Mouse (Mus musculus) monocyte, adult 5-6 weeks (primary cell): ENCODE results near the gene Stox2. TPM values are rescaled to one million over a fixed set of nuclear protein-coding genes. Genes with fewer than 3 reads are reported as not detected.

Experiments used
- ATAC-seq: fragments of 153-309, 156-312 bp; replicated peaks from 2 replicates; pipeline ENCODE4 v1.8.0; 2017; ENCODE audit warnings: mild to moderate bottlenecking; ENCODE audit not compliant: low TSS enrichment, insufficient number of reproducible peaks, severe bottlenecking, poor library complexity, low FRiP score
- total RNA-seq: library from RNA; stranded (forward); fragments of 200-1000, 200-491, 200-594 nt; gene quantifications from 3 replicates; pipeline ENCODE4 v1.2.3, GENCODE M21; 2017

The Stox2 gene
- total RNA-seq, 1 experiment from 2014 or later = not detected

DNA sequence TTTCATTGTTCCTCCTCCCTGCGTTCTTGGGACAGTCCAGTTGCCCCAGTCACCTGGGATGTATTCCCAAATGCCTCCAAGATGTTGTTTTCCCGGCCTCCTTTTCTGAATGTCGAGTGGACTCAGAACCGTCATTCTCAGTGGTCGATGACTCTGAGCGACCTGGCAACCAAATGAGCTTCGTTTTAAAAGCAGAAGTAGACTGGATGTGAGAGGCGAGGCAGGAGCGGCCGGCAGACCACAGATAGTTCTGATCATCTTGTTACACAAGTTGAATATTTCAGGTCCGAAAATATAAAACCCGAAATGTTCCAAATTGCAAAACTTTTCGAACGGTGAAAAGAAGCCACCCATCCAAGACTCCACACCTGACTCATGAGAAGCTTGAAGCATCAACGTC is 76.2 kb downstream of the Stox2 start:
- no peak for ATAC-seq

GRCm38 (mm10) chr8:47369044-47369769 is 77.0 kb downstream of the Stox2 start:
- ATAC-seq = no peak

- no peak for ATAC-seq
Measured at GRCm38 (mm10) chr8:47367029-47367428, 79.1 kb downstream of the Stox2 start.

DNA sequence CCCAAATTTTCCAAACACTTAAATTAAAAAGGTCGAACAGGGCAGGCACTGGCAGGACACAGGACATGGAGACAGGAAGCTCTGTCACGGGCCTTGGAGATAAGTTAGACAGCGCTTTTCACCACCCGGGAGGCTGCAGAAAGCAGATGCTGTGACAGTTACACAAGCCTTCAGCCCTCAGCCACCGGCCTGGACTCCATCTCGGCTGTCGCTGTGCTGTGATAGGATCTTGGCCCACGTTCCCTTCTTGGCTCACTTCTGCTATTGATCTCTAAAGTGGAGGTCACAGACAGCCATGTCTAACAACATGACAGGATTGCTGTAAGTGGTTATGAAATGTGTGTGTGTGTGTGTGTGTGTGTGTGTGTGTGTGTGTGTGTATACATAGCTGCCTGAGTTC is 82.9 kb downstream of the Stox2 start:
- ATAC-seq = no peak

DNA sequence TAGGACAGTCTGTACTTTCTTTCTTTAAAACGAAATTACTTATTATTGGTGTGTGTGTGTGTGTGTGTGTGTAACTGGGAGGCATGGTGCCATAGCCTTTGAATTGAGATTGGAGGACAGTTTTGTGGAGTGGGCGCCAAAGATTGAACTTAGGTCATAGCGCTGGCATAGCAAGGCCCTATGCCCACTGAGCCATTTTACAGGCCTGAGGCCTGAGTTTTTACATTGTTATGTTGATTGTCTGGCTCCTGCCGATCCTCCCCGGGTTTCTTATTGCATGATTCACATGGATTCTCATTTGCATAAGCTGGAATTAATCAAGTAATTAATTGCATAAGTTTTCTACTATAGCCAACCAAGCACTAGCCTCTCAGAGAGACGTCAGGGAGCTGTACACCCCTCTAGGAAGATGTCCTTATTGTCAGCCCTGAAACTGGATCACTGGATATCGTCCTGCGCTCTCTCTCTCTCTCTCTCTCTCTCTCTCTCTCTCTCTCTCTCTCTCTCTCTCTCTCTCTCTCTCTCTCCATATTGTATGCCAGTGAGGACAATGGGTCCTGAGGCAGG is 90.7 kb downstream of the Stox2 start:
- no peak for ATAC-seq

DNA sequence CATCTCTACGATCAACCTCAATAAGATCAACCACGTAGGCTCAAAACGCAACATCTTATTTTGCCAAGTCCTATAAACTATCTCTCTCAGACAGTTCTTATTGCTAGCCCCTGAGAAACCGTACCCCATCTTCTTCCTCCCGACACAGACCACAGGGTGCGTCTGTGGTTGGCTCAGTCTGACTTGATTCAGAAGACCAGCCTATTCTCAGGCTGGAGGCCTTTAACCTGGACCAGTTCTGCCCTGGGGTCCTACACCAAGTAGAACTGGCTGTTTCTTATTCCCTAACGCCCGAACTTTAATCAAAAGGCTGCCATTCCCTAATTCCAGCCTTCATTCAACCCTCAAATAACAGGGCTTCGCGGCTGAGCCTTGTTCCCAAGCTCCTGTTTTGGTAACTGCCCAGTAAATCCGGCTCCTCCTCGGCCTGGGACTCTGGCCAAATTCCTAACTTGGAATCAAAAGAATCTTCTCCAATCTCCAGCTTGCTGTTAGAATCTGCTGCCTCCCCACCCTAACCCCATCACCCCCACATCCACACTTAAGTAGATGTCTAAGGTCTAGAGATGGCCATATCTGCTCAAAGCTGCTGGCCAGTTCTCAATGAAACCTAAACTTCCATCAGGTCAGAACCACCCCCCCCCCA is 91.5 kb downstream of the Stox2 start:
- ATAC-seq = no peak

DNA sequence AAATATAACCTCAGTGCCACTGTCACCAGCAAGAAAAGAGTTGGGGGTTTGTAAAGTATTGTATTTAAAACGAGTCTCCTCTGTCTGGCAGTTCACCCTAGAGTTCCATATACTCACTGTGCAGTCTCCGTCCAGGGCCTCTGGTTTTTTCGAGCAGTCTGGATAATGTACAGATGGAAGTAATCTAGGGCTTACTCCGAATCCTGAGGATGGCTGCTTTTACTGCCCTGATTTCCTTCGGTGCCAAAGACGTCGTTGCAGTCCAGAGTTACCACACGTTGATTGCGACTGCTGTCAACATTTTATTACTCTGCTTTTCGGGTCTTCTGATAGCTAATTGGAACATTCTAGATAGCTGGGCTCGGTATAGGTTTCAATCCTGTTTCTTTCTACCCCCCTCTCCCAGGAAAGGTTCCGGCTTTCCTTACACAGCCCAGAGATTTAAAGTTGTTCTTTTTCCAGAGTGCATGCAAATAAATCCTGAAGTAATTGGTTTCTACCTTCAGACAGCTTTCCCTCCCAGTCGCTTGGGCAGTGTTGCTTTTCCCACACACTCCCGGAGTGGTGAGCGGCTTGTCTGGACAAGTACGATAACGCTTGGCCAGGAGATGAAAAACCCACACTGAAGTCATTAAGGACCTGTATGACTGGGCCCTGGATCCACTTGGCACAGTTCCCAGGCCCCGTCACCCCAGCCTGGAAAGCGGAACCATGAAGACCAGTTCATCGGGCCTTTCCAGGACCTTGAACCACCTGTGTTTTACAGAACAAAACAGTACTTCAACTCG is 94.1 kb downstream of the Stox2 start:
- ATAC-seq = no peak

DNA sequence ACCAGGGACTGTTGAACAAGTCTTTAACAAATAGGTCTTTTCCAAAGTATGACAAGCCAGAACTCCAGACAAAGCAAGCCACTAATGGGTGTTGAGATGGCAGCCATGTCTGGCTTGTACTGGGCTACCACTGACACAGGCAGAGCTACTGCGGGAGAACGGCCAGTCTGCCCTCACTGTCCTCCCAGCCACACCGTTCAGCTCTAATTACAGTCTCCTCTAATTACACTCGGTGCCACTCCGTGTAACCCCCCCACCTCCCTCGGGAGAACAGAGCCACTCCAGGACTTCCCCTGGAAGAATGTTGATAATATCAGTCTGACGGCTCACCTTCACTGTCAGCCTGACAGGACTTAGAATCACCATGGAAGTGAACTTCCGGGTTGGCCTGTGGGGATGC is 97.1 kb downstream of the Stox2 start:
- no peak for ATAC-seq

- no peak for ATAC-seq
Measured at GRCm38 (mm10) chr8:47347809-47348208, 98.4 kb downstream of the Stox2 start.

DNA sequence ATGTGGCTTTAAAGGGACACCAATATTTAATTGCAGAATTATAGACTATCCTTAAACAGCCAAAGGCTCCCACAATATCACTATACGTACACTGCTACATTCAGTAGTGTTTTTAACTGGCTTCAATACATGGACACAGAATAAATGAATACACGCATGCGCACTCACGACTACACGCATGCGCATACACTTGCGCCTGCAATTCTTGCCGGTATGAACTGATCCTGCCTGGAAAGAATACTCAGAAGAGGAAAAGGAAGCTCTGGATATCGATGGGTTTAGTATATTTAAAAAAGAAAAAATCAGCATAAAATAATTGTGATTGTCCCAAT is 100.4 kb downstream of the Stox2 start:
- no peak for ATAC-seq

DNA sequence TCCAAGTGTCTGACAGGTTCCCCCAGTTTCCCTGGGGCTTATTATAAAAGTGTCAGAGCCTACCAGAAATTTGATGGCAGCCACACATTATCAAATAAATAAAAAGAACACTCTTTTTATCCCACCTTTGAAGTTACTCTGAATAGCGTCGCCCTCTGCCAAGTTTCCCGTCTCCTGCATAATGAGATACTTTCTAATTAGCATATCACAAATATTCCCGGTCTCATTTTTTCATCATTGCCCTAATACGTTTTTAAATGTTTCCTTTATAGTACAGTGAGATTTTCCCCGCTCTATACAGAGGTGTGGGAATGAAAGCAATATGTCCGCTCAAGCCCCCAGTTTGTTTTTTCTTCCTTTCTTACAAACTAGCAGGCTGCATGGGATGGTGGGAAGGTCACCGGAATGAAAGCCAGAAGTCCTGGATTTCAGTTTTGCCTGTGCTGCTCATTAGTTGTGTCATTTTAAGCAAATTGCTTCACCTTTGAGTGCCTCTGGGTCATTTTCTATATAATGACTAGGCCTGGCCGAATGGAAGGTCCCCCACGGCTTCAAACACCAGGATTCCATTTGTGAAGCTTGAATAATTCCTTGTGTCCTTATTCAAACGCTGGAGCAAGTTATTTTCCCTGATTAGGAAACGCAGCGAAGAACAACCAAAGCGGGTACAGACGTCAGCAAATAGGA is 100.9 kb downstream of the Stox2 start:
- no peak for ATAC-seq

- ATAC-seq = no peak
Measured at GRCm38 (mm10) chr8:47341474-47341873, 104.7 kb downstream of the Stox2 start.

DNA sequence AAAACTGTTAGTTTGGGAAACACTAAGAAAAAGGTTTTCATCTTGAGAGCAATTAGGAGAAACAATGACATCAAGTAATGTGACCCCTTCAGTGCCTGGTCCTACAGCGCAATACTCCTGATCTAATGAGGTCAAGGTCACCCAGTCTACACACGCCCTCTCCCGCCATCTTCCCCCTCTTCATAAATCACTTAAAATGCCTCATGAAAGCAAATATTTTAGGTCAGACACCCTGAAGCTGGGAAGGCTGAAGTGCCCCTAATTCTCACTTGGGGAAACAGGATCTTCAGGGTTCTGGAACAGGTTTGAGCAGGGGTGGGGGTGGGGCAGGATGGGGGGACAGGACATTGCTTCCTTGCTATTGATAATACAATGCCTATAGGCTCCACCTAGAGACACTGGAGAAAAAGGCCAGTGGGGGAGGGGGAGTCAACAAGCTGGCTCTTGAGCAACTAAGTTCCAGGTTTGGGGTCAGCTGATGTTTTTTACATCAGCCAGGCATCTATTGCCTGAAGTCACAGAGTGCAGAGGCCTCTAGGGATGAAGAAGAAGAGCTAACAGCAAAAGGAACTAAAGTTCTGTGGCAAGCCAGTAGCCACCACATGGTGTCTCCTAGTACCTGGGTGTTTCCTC is 107.4 kb downstream of the Stox2 start:
- ATAC-seq = no peak

DNA sequence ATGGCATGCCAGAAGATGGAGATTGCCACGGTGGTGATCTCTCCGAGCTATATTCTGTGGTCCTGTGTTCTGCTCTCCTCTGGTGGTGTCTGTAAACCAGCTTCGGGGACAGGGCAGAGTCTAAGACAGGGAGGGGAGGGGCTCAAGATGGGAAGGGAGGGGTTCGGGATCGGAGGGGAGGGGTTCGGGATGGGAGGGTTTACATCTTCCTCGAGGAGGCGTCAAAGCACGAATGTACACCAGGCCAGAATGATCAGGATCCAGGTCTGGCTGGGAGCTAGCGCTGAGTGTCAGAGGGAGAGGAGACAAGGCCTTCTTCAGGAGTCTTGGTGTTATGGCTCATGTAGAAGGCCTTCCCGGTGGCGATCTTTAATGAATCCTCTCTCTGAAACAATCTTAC is 109.7 kb downstream of the Stox2 start:
- no peak for ATAC-seq

DNA sequence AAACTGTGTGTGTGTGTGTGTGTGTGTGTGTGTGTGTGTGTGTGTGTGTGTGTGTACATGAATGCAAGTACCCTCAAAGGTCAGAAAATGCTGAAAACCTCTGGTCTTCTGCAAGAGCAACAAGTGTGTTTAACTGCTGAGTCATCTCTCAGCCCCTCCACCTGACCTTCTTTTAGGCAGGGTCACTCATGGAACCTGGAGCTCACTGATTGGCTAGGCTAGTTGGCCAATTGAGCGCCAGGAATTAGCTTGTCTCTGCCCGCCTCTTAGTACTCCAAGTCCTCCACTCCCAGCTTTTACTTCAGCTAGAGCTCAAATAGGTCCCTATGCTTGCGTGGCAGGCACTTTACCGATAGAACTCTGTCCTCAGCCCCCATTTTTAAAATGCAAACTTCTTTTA is 110.2 kb downstream of the Stox2 start:
- ATAC-seq = no peak

DNA sequence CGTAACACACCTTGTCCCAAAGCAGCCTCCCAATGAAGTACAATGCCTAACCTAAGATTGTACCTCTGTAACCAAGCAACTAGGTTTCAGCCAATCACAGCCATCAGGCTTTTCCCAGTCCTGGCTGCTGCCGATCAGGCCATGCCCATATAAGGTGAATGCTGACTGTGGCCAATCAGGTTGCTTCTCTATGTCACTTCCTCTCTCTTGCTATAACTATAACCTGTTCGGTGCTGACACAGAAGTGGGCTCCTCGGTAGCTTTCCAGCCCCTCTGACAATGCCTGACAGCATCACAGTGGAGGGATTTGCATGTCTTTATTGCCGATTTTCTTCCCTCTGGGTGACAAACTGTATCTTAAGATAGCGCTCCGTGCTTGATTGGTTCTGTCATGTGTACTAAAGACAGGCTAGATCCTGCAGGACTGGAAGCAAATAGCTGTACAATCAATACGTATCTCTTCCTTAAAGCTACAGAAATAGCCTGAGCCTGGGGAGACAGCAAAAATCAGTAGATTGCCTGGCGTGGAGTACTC is 111.9 kb downstream of the Stox2 start:
- no peak for ATAC-seq

- ATAC-seq = no peak
Measured at GRCm38 (mm10) chr8:47332941-47333340, 113.2 kb downstream of the Stox2 start.

DNA sequence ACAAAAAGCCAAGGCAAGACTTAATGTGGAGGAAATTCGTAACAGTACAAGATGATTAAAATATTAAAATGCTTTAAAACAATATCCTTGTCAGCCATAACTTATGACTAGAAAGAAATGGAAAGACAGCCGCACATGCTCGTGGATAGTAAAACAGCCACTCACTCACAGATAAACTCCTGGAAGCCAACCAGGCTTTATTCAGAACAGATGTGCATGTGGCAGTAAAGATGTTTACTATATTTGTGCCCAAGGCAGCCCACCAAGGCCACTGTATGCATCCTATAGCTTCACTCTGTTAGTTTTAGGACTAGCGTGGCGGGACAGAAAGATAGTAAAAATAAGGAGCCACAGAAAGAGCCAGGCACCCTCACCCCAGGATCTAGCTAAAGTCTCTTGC is 115.2 kb downstream of the Stox2 start:
- no peak for ATAC-seq
